Mouse (Mus musculus) c-Kit-positive CD71-positive TER-119-negative erythroid progenitor cells, embryonic 14.5 days (primary cell): ENCODE data around the gene Mylip.

Experiments used
- DNase-seq: peaks from one replicate; pipeline ENCODE4 v3.0.0-alpha.2; 2013; ENCODE audit warnings: low read depth

The Mylip gene

DNA sequence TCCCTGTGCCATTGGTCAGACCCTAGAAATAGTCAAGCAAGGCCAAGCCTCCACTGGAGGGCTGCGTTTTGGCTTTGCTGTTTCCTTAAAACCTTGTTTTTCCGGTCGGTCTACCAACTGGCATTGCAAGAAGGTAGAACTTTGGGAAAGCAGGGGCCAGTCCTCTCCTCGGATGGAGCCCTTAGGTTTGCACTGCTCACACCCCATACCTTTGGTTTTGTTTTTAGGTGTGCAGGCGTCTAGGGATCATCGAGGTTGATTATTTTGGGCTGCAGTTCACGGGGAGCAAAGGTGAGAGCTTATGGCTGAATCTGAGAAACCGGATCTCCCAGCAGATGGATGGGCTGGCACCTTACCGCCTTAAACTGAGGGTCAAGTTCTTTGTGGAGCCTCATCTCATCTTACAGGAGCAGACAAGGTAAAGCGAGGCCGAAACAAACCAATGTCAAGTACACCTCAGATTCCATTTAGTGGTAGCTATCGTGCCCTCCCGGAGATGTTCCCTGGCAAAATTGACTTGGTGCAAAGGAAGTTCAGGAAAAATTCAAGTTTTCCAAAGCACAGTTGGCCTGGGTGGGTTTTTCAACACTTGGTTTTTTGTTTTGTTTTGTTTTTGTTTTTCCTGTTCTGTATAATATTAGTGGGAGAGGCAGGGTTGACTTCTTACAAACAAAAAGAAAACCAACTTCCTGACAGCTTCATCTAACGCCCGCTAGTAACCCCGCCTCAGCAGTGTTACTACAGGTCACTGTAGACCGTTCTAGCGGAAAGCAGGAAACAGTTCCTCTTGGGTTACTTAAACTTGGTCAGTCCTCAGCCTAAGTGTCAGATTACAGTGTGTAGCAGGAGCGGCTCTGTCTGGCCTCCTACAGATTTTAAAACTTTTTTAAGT lies 1.7 kb downstream of the Mylip start:
- no peak for DNase-seq

DNA sequence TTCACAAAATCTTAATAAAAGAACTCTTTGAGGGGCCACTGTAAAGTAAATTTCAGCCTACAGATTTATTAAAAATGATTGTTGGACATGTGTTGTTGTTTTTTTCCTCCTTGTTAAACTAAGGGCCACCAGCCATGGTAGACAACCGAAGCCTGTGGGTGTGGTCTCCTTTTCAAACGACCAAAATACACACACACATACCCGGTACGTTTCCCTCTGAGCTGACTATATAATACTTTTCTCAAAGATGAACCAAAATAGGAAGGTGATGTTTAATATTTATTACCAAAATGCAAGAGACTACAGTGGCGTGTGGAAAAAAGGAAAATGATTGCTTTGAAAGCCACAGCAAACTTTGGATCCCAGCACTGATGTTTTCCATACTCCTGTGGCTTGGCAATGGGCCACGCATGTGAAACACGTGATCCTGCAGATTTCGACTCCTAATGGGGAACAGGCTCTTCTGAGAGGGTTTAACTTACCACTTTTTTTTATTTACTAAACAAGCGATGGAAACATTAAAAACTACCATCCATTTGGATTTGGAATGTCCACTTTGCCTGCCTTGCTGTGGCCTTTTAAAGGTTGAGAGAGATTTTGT lies 2.4 kb downstream of the Mylip start:
- DNase-seq = no peak

DNA sequence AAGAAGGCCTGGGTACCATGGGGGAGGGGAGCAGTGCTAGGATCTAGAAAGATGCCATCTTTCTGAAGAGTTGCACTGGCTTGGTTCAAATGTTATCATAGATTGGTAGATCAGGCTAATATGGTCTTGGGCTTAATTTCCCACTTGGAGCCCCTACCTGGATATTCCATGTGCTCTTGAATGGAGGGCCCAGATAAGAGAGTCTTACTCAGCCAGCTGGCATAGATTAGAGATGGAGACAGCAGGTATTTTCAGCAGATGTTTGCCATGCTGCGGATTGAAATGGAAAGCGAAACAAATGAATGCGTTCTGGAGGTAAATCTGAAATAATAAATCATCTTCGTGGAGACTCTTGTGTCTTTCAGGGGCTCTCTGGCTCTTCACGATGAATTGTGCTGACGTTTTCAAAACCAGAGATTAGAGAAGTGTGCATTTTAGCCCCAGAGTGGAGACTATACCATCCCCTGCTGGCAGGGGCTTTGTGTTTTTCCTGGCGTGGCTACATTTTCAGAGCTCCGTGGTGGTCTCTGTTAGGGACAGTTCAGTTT lies 4.8 kb downstream of the Mylip start:
- no peak for DNase-seq

DNA sequence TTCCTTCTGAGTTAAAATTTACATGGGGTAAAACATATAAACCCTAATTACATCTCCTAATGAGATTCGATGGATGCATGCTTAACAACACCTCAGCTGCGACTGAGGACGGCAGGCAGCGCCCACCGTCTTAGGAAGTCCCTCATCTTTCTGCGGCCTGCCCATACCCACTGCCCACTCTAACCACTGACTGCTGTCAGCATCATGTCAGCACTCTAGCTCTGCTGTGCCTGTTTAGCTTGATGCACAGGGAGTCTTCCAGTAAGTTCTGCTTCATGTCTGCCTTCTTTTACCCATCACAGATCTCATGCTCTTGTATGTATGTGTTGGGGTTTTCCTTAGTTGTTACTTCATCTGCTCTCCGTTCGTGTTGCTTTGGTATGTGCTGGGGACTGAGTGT lies 7.2 kb downstream of the Mylip start:
- DNase-seq = no peak

DNA sequence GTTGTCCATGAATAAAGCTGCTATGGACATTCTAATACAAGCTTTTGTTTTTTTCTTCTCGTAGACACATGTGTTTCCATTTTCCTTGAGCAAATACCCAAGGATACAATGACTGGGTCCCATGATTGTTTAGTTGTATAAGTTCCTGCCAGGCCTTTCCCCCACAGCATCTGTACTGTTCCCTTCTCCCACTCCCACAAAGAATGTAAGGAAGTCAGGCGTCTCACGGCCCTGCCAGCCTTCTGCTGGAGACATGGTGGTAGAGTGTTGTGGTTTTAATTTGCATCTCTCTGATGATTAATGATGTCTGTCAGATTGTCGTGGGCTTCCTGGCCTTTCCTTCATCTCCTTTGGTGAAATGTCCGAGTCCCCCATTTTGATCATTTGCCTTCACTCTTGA lies 7.7 kb downstream of the Mylip start:
- no peak for DNase-seq

DNA sequence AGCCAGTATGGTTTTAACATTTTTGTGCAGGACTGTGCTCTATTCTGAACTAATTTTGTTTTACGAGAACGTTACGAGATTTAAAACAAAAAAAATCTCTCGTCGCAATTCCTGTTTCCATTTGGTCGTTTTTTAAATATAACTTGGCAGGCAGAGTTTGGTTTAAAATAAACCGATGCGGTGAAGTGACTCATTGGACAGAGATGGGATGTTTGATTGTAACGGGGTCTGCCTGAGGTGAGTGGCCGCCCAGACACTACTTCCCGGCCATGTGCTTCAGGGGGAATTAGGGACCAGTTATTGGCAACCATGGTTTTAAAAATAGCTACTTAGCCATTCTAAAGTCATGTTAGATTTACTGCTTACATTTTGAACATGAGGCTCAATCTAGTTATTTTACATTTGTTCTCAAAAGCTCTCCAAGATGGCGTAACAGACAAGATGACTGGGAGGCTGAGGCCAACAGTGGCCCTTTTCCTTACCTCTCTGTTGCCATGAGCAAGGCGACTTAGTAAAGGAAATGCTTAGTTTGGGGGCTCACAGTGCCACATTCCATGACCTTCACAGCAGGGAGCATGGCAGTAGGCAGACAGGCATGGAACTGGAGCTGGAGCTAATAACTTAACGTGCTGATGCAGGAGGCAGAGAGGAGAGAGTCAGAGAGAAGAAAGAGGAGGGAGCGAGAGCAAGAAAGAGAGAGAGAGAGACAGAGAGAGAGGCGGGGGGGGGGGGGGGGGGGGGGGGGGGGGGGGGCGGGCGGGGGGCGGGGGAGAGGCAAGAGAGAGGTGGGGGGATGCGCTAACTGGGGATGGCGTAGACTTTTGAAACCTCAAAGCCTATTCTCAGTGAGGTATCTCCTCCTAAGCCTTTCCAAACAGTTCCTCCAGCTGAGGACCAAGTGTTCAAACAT lies 8.6 kb downstream of the Mylip start:
- no peak for DNase-seq

DNA sequence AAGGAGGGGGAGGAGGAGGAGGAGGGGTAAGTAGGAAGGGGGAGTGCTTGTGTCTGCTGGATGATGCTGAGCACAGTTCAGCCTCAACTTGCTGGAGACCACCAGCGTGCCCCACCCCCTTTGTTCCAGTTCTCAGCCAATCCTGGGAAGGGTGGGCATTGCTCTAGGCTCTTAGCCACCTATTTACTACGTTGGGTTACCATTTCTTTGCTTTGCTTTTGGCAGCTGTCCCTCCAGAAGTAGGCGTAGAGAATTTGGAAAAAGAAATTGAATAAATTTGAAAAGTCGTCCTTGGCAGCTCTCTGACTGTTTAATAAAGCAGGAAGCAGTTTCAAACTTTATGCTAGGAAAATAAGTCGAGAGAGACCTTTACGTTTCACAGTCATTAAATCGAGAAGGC lies 11.2 kb downstream of the Mylip start:
- no peak for DNase-seq

DNA sequence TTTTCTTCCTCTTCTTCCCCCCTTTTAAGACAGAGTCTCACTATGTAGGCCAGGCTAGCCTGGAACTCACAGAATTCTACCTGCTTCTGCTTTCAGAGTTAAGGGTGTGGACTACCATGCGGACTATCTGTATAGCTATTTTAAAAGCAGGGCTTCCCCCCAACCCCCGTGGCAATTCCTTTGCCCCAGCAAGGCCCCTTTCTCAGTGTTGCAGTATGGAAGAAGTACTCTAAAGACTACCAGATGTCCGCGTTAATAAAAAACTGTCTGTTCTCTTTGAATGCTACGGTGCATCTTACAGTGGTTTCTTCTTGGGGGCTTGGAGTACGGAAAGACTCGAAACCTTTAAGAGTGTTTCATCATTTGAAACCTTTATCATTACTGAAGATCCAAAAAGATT lies 12.3 kb downstream of the Mylip start:
- no peak for DNase-seq

DNA sequence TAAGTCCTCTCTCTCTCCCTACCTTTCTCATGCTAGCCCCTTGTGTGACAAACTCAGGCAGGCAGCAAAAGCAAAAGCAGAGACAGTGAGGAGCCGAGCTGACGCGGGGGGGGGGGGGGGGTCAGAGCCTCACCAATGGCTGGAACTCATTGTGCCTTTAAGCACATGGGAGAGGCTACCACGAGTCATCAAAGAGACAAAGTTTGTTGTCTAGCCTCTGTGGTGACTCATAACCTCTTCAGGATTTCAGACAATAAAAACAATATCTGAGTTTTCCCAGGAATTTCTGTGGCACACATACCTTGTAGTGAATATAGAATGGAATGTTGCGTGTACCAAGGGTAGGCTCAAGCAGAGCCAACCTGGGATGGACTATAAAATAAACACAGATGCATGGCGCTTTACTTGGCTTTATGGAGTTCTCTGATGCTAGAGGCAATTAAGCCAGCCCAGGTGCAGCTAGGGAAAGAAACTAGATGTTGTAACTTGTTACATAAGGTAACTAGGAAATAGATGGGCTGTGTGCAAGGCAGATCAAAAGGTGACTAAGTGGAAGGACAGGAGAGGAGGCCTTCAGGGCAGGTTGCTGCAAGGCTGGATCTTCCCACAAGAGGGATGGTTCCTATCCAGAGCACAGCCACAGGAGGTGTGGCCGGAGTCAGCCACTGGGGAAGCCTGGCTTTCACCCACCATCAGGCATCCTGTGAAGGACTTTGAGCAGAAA lies 12.9 kb downstream of the Mylip start:
- no peak for DNase-seq

DNA sequence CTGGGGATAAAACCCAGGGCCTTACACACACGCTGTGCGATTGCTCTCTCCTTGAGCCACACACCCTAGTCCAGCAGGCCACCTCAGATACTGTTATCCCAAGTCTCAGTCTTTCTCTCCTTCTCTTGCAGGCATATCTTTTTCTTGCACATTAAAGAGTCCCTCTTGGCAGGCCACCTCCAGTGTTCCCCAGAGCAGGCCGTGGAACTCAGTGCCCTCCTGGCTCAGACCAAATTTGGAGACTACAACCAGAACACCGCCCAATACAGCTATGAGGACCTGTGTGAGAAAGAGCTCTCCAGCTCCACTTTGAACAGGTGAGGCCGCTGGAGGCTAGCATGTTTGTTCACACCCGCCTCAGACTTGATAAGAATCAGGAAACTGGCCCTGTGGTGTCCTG lies 14.7 kb downstream of the Mylip start:
- peak; percentile 83 for DNase-seq

DNA sequence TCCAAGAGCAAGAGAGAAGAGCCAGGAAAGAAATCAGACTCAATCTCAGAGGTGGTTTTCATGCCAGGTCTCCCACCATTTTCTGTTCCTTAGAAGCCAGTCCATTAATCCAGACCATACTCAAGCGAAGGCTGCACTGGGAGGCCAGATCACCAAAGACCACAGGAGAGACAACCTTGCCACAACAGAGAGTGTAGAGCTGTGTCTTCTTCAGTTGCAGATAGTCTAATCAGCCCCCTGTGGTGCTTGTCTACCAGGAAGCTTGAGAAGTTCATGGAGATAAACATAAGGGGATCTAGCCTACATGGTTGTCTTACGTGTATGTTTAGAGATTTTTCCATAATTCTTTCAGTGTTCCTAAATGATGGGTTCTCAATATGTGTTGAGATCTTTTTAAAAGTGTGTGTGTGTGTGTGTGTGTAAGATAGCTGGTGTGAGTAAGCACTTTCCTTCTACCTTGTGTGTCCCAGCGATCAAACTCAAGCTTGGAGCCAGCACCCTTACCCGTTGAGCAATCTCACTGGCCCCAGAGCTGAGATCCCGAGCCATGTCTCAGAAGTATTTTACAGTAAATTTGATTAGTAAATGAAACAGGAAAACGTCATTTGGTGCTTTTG lies 15.8 kb downstream of the Mylip start:
- DNase-seq = no peak

DNA sequence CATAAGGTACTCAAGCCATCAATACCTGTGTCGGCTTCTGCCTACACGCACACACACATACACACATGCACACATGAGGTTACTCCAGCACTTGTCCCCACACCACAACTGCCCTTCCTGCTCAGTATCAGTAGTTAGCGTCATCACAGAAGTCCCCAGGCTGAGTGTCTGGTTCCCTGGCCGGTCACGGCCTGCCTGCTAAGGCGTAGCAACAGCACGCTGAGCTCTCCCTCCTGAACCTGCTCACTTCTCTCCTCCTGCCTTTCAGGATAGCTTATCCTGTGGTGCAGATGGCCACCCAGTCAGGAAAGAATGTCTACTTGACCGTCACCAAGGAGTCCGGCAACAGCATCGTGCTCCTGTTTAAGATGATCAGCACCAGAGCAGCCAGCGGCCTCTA lies 16.7 kb downstream of the Mylip start:
- no peak for DNase-seq

DNA sequence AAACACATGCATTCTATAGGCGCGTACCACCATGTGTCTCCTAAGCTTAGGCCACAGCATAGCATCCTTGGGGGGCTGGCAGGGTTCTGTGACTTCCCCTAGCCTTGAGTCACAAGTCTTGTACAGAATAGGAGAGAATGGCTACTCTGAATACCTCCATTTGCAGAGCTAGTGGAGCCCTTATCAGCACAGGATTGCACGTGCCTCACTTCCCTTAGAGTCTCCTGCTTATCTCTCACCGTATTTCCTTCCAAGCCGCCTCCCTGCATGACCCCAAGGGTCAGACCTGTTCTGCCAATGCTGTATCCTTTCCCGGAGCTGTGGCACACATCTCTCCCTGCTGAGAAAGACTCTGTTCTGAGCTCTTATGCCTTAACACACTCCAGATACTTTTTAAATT lies 17.2 kb downstream of the Mylip start:
- DNase-seq = no peak

DNA sequence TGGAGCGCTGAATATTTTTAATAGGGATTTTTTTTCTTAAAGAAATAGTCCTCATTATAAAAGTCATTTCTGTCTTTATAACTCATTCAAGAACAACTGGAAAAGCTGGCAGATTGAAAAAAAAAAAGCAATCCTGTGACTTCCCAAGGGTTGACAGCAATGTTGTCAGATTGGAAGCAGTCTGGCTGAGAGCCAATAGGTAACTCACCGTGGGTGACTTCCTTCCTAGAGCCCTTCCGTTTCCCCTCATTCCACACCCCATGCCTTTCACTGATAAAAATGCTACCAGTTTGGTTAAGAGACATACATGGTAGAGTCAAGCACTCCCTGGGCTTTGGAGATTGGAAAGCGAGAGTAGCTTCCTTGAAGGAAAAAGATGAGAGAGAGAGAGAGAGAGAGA lies 21.4 kb downstream of the Mylip start:
- no peak for DNase-seq

DNA sequence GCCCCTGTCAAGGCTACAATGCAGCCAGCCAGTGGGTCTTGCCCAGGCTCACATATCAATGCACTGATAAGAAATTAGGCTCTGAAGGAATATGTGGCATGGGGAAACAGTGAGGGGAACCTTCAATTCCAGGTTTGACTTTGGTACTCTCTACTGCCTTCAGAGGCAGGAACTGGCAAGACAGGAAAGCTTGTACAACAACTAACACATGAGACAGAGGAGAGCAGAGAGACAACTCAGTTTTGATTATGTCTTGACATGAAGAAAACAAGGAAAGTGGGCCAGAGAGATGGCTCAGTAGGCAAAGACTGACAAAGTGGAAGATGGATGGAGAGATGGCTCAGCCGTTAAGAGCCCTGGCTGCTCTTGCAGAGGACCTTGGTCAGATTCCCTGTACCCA lies 23.5 kb downstream of the Mylip start:
- no peak for DNase-seq

DNA sequence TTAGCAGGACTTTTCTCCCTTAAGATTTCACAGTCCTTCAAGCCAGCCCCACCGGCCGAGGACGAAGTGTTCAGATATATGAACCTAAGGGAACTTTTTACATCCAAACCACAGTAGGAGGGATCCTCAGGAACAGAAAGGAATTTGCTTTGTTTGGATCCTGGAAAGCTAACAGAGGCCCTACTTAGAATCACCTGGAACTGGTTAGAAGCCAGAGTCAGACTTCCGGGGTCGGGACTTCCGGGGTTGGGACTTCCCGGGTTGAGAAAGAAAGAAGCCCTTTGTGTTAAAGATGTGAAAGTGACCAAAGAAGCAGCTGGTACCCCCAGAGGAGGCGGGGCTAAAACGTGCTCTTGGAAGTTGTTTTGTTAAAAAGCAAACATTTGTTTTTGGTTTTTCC lies 24.5 kb downstream of the Mylip start:
- DNase-seq = no peak

DNA sequence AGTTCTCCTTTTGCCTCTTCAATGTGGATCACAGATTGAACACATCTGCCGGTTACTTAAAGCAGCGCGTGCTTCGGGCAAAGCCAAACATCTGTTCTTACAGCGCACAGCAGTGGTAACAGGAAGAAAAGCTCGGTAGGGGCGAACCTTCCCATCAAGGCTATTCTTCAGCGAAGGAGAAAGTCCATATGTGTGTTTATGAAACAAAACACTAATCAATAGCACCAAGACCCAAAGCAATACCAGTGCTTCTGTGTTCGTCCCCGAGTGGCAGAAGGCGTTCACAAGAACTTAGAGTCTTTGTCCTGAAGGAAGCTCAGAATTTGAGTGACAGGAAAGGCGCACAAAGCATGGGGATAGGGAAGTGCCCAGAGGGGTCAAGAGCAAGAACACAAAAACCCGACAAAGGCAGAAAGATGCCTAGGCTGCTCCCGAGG lies 27.1 kb downstream of the Mylip start:
- no peak for DNase-seq

DNA sequence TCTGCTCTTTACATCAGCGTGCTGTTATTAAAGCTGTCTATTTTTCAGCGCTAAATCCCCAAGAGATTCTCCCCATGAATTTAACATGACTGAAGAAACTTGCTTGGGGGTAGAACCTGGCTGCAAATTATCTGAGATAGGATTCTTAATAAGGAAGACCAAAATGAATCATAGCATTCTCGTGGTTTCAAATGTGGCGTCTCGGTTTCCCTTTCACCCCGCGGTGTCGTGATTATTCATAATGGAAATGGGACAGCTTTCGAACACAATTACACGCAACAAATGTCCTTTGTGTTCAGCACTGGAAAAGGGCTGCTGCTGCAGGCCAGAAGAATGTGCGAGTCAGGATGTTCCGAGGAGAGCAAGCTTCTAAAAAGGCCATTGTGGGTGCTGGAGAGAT lies 29.4 kb downstream of the Mylip start:
- no peak for DNase-seq

DNA sequence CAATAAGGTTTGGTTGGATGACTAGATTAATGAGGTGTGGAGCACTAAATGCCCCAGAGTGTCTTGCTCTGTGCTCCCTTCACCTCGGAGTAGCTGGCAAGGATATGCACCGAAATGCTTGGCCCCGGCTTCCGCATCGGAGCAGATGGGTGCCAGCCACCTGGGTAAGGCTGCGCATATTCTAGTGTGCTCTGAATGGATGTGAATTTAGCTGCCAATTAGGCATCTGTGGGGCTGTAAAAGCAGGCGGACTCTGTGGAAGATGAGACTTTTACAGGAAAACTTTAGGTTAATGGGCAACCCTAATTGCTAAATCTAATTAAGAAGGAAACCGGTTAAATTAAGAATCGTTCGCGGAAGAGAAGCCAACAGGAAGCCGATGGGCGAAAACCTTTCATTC lies 32.7 kb downstream of the Mylip start:
- no peak for DNase-seq

DNA sequence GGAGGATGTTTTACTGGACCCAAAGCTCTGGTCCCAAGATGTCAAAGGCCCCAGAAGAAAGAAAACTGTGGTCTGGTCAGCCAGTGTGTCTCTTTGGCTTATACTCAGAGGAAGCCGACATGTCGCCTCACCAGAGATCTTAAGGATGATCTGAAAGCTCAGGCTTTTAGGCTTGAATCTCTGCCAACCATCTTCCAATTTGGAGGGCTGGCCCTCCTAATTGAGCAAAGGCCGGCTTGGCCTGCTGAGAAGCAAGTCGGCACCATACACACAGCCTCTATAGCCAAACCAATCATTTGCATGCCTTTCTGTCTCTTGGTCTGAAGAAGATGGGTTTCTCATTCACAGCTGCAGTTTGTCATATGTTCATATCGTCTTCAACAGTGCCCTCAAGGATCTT lies 33.2 kb downstream of the Mylip start:
- DNase-seq = no peak

DNA sequence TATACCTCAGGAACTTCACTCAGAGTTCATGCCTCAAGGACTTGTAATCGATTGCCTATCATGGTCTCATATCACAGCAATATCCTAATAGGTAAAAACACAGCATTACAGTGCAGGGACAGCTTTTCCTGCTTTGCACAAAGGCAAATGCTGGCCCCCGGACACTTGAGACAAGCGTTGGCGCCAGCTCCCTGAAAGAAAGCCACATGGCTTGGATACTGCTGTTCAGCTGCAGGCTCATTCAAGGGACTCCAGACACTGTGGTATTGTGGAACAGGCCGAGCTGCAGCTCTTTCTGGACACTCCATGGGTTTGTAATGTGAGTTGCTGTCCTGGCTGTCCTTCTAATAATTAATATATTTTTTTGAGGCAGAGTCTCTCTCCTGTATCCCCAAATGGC lies 34.4 kb downstream of the Mylip start:
- no peak for DNase-seq
